Mouse (Mus musculus): ENCODE data around the gene Acy3. TPM values are rescaled to one million over a fixed set of nuclear protein-coding genes. Genes with fewer than 3 reads are reported as not detected.
"Not testable (repeated sequence)": the region's sequence is repeated elsewhere in the genome, so short reads cannot be mapped to it uniquely, and the experiment has no call there.

Gene Acy3
- polyA plus RNA-seq, 1 experiment: not detected

DNA sequence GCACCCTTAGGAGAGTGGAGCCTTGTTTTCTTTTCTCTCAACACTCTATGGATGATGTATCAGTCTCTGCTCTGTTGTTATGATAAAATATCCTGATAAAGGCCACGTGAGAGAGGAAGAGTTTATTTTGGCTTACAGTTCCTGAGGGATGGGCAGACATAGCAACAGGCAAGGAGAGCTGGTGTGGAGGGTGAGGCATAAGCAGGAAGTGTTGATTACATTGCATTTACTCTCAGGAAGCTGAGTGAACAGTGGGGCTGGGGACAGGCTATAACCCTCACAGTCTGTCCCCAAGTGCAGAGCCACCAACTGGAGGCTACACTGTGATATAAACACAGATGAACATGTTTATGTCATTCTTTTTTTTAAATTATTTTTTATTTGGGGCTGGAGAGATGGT lies 34.3 kb upstream of the Acy3 start:
- WGBS: 66% methylated on average over 1 of the region's 1 CpGs
- Histone ChIP-seq H3K27ac (ENCODE audit: insufficient read depth, low read depth, low read length) (no peak overlapping the region), H3K4me3 (ENCODE audit: insufficient read depth, low read depth, low read length) (no peak overlapping the region), H3K4me1 (ENCODE audit: control insufficient read depth, insufficient read depth, low read length) (no peaks in the 10 kb centered on the region)
- TF ChIP-seq POLR2A (IDR thresholded peaks at IDR 0.05; ENCODE audit: insufficient read depth, low read depth, low read length) (no peak), CTCF (IDR thresholded peaks at IDR 0.05; ENCODE audit: insufficient read depth, low read depth, low read length) (no peak)

DNA sequence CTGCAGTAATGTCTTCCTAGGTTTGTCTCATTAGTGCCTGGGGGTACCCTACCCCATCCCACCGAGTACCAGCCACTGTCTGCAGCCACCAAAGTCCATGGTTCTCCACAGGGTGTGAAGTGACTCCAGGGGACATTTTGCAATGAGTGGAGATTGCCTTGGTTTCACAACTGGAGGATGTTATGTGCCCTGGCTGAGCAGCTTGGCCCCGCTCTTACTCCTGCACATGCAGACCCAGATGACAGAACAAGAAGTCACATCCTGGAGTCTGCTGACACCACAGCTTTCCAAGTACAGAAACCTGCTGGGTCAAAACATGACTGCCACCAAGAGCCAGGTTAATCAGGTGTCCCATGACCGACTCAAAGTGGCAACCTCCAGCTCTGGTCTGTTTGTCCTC lies 31.3 kb upstream of the Acy3 start:
- 83% methylated on average over 3 of the region's 3 CpGs for WGBS

DNA sequence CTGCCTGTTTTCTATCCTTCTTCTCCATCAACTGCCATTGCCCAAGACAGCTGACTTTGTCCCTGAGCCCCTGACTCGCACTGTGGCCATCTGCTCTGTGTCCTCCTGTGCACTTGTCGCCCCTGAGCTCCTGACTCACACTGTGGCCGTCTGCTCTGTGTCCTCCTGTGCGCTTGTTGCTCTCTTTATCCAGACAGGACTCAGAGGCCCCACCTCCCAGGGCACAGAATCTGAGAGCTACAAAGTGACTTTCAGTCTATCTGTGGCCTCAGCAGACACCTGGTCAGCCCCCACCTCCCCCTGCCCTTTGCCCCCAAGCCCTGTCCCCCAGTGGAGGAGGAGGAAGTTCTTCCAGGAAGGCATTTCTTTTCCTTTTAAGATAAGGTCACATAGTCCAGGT lies 30.6 kb upstream of the Acy3 start:
- TF ChIP-seq POLR2A (IDR thresholded peaks at IDR 0.05; ENCODE audit: insufficient read depth, low read depth, low read length) (no peak), CTCF (IDR thresholded peaks at IDR 0.05; ENCODE audit: insufficient read depth, low read depth, low read length) (no peak)
- 69% methylated on average over 4 of the region's 4 CpGs for WGBS

More for the DNA sequence above, 31.3 kb upstream of the Acy3 start:
- H3K27ac ChIP-seq (ENCODE audit: insufficient read depth, low read depth, low read length): no peak overlapping the region
- H3K4me1 ChIP-seq (ENCODE audit: control insufficient read depth, insufficient read depth, low read length): no peaks in the 10 kb centered on the region
- no peak overlapping the region for H3K4me3 ChIP-seq (ENCODE audit: insufficient read depth, low read depth, low read length)
- TF ChIP-seq CTCF (IDR thresholded peaks at IDR 0.05; ENCODE audit: insufficient read depth, low read depth, low read length) (no peak), POLR2A (IDR thresholded peaks at IDR 0.05; ENCODE audit: insufficient read depth, low read depth, low read length) (no peak)

DNA sequence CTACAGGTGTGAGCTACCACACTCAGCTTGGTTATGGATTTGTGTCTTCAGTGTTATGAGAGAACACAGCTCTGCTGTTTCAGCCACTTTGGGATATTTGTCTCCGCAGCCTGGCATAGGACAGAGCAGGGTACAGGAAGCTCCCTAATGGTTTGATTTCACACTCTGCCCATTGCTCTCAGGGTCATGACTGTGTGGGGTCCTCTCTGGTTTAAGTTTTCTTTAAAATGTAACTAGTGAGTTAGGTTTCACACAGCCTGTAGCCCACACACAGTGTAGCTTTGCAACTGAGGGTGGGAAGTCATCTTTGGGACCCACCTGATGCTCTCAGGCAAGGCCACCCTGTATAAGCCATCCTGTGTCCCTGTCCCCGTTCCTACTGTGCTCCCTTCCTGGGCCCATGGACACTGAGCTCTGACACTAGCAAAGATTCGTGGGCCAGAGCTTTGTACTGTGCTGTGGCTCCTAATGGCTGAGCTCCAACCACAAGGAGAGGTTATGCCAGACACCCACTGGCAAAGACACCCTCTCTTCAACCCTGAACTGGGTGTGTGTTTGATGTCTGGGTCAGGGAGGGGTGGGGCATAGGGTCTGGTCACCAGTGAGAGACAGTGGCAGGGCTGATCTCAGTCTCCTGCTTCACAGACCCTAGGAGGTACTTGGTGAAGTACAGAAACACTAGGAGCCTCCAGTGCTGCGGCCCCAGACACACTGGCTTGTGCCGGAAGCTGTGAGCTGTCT lies 28.9 kb upstream of the Acy3 start:
- 87% methylated on average over 5 of the region's 5 CpGs for WGBS
- H3K4me3 ChIP-seq (ENCODE audit: insufficient read depth, low read depth, low read length); H3K4me1 ChIP-seq (ENCODE audit: control insufficient read depth, insufficient read depth, low read length); H3K27ac ChIP-seq (ENCODE audit: insufficient read depth, low read depth, low read length): not testable (repeated sequence)

More for the DNA sequence above, 30.6 kb upstream of the Acy3 start:
- Histone ChIP-seq H3K27ac (ENCODE audit: insufficient read depth, low read depth, low read length) (no peak overlapping the region), H3K4me1 (ENCODE audit: control insufficient read depth, insufficient read depth, low read length) (no peaks in the 10 kb centered on the region), H3K4me3 (ENCODE audit: insufficient read depth, low read depth, low read length) (no peak overlapping the region)

DNA sequence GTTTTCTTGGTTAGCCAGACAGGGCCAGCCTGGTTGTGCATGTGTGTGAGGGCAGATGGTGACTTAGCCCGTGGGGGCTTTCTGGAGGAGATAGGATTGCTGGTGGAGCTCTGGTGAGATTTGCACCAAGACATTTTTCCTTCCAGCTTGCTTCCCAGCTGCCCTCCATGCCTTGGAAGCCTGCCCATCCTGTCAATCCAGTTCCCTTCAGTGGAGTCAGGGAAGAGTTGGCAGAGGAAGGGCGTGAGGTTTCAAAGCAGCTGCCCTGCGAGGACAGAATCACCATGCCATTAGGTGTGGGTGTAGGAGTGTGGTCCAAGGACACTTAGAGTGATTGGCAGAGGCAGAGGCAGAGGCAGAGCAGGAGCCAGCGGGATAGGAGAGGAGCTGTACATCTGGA lies 27.9 kb upstream of the Acy3 start, which contains the start of gene Aldh3b3:
Gene Aldh3b3, plus strand, starts transcription at position 176 of the 400 bp plus-strand sequence.
- peaks cover 3% of the 10 kb centered on the region; the same call in 1 of the 2 replicates for H3K4me1 ChIP-seq (ENCODE audit: control insufficient read depth, insufficient read depth, low read length)
- TF ChIP-seq CTCF (IDR thresholded peaks at IDR 0.05; ENCODE audit: insufficient read depth, low read depth, low read length) (no peak), POLR2A (IDR thresholded peaks at IDR 0.05; ENCODE audit: insufficient read depth, low read depth, low read length) (no peak)
- H3K4me3 ChIP-seq (ENCODE audit: insufficient read depth, low read depth, low read length): no peak within 1 kb of the TSS
- 46% methylated on average over 4 of the region's 4 CpGs for WGBS
- no peak within 1 kb of the TSS for H3K27ac ChIP-seq (ENCODE audit: insufficient read depth, low read depth, low read length)

DNA sequence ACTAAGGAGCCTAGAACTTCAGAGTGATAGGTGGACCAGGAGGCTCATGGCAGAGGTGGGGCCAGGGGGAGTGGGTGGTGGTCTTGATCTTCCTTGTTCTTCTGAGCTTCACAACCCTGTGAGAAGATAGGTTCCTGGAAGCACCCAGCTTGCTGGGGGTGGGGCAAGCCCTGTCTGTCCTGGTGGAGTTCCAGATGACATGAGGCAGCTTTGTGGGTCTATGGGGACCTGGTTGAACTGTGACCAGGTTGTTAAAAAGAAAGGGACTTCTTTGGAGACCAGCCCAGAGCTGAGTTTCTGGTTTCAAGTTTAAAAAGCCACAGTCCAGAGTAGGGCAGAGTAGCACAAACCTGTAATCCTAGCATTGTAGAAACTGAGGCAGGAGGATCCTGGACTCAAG lies 27.3 kb upstream of the Acy3 start:
- Histone ChIP-seq H3K4me3 (ENCODE audit: insufficient read depth, low read depth, low read length) (no peak overlapping the region), H3K27ac (ENCODE audit: insufficient read depth, low read depth, low read length) (no peak overlapping the region), H3K4me1 (ENCODE audit: control insufficient read depth, insufficient read depth, low read length) (peaks cover 3% of the 10 kb centered on the region; the same call in 1 of the 2 replicates)
- TF ChIP-seq POLR2A (IDR thresholded peaks at IDR 0.05; ENCODE audit: insufficient read depth, low read depth, low read length) (no peak), CTCF (IDR thresholded peaks at IDR 0.05; ENCODE audit: insufficient read depth, low read depth, low read length) (no peak)

DNA sequence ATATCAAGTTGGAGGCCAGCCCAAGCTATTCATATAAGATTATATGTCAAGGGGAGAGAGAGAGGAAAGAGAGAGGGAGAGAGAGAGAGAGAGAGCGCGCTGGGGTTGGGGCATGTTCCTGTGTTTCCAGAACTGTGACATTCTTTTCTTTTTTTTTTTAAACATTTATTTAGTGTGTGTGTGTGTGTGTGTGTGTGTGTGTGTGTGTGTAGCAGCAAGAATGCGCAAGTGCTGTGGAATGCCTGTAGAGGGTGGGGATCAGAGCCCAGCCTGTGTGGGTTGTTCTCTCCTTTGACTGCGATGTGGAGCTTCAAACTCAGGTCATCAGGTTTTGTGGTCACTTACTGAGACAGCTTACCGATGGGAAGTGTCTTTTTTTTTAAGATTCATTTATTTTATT lies 26.2 kb upstream of the Acy3 start:
- Histone ChIP-seq H3K4me3 (ENCODE audit: insufficient read depth, low read depth, low read length) (no peak overlapping the region), H3K4me1 (ENCODE audit: control insufficient read depth, insufficient read depth, low read length) (peaks cover 3% of the 10 kb centered on the region; the same call in 1 of the 2 replicates), H3K27ac (ENCODE audit: insufficient read depth, low read depth, low read length) (no peak overlapping the region)
- TF ChIP-seq CTCF (IDR thresholded peaks at IDR 0.05; ENCODE audit: insufficient read depth, low read depth, low read length): no peak
- TF ChIP-seq POLR2A (IDR thresholded peaks at IDR 0.05; ENCODE audit: insufficient read depth, low read depth, low read length): no peak
- WGBS: 87% methylated on average over 5 of the region's 5 CpGs

DNA sequence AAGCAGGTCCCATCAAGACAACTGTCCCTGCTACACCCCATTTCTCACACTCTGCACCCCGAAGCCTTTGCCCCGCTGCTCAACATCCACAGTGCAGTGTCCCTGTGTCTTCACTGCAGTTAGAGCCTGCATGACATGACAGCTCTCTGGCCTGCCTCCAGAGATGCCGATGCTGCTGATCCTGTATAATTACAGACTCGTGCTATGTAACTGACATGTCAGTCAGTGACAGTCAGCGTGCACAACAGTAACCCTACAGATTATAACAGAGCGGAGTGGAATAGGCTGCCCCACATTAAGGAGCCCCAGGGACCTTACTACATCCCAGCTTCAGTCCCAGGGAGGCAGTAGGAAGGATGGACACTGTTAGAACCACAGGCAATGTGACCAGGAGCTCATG lies 24.6 kb upstream of the Acy3 start:
- not testable (repeated sequence) for H3K27ac ChIP-seq (ENCODE audit: insufficient read depth, low read depth, low read length); H3K4me1 ChIP-seq (ENCODE audit: control insufficient read depth, insufficient read depth, low read length); H3K4me3 ChIP-seq (ENCODE audit: insufficient read depth, low read depth, low read length)
- WGBS: 48% methylated on average over 6 of the region's 6 CpGs

DNA sequence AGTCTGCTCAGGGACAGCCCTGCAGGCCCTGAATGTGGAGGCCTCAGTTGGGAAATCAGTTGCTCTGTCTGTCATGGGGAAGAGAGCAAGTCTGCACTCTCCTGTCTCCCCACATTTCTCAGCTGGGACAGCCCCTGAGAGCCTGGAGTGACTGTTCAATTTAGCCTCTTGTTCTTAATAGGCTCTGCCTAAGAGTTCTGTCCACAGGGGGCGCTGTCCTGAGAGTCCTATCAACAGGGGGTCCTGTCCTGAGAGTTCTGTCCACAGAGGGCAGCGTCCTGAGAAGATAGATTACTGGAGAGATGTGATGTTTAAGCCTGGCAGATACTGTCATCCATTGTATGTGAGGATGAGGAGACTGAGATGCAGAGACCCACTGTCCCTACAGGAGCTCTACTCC lies 23.9 kb upstream of the Acy3 start:
- Histone ChIP-seq H3K4me3 (ENCODE audit: insufficient read depth, low read depth, low read length) (no peak overlapping the region), H3K4me1 (ENCODE audit: control insufficient read depth, insufficient read depth, low read length) (peaks cover 3% of the 10 kb centered on the region; the same call in 1 of the 2 replicates), H3K27ac (ENCODE audit: insufficient read depth, low read depth, low read length) (no peak overlapping the region)
- TF ChIP-seq POLR2A (IDR thresholded peaks at IDR 0.05; ENCODE audit: insufficient read depth, low read depth, low read length) (no peak), CTCF (IDR thresholded peaks at IDR 0.05; ENCODE audit: insufficient read depth, low read depth, low read length) (no peak)
- WGBS: 36% methylated on average over 2 of the region's 2 CpGs

DNA sequence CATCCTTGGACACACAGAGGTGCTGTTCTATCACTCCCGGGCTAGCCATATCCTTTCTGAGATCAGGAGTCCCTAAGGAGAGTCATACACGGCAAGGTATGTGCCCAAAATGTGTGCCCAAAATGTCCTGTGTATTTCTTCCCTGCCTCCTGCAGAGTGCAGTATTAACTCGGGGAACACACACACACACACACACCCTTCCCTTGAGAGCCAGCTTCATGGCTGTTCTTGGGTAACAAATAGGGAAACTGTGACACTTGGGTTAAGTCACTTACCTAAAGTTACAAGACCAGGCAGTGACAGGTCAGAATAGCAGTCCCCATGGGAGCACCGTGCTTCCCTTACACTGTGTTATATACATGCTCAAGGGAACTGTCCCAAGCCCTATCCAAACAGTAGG lies 22.3 kb upstream of the Acy3 start:
- no peak overlapping the region for H3K27ac ChIP-seq (ENCODE audit: insufficient read depth, low read depth, low read length)
- WGBS: 81% methylated on average over 4 of the region's 4 CpGs
- peaks cover 3% of the 10 kb centered on the region; the same call in 1 of the 2 replicates for H3K4me1 ChIP-seq (ENCODE audit: control insufficient read depth, insufficient read depth, low read length)
- TF ChIP-seq POLR2A (IDR thresholded peaks at IDR 0.05; ENCODE audit: insufficient read depth, low read depth, low read length): no peak
- TF ChIP-seq CTCF (IDR thresholded peaks at IDR 0.05; ENCODE audit: insufficient read depth, low read depth, low read length): no peak
- no peak overlapping the region for H3K4me3 ChIP-seq (ENCODE audit: insufficient read depth, low read depth, low read length)
